Mouse (Mus musculus) T-helper 17 cell (primary cell): ENCODE data around the gene Art1.

Source experiments
- in situ Hi-C, 2 experiments: fragments of 300-600 bp; cut with MboI, MseI; formaldehyde crosslinking; loops; 1 replicate in 1 of 2; 2 replicates in 1 of 2; pipeline ENCODE4 v1.15.1; 2025; ENCODE audit warnings: high pct_unique_total_duplicates in 2 of 2

Art1 gene

GRCm38 (mm10) chr7:102106700-102107141 is 5.2 kb downstream of the Art1 start:
- in situ Hi-C loops = no loop called here

DNA sequence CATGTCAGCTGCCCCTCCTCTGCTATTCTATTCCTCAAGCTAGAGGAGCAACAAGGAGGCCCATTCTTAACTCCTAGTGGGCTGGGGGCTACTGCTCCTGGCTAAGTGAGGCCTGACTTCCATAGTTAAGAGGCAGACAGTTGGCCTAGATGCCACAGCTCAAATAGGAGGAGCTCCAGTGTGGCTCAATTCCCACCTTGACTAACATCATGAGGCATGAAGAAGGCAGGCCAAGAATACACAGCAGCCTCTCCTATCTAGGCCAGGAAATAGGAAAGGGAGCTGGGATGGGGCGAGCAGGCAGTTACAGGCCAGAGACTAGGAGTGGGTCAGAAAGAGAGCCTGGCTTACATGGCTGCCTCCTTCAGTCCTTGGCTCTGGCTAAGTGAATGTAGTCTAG is 6.7 kb downstream of the Art1 start:
- in situ Hi-C loops = no loop called here

GRCm38 (mm10) chr7:102109171-102109570 is 7.6 kb downstream of the Art1 start, which contains the start of gene Art5:
TSS of gene Art5 (minus strand) at chr7:102109489.
- in situ Hi-C loops = no loop called here

DNA sequence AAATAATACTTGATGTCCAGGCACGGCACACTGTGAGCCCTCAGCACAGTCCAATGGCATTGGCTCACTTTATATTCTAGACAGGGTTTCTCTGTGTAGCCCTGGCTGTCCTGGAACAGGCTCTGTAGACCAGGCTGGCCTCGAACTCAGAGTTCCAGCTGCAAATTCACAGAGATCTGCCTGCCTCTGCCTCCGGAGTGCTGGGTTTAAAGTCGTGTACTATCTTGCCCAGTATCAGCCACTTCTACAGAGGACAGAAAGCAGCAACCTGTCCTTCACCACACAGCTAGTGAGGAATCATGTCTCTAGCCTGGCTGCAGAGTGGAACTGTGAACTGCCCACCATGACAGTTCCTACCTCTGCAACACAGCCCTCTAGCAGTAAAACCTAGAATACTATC is 8.2 kb downstream of the Art1 start:
- in situ Hi-C loops = no loop called here

GRCm38 (mm10) chr7:102113151-102113729 is 11.7 kb downstream of the Art1 start:
- in situ Hi-C loops = no loop called here

DNA sequence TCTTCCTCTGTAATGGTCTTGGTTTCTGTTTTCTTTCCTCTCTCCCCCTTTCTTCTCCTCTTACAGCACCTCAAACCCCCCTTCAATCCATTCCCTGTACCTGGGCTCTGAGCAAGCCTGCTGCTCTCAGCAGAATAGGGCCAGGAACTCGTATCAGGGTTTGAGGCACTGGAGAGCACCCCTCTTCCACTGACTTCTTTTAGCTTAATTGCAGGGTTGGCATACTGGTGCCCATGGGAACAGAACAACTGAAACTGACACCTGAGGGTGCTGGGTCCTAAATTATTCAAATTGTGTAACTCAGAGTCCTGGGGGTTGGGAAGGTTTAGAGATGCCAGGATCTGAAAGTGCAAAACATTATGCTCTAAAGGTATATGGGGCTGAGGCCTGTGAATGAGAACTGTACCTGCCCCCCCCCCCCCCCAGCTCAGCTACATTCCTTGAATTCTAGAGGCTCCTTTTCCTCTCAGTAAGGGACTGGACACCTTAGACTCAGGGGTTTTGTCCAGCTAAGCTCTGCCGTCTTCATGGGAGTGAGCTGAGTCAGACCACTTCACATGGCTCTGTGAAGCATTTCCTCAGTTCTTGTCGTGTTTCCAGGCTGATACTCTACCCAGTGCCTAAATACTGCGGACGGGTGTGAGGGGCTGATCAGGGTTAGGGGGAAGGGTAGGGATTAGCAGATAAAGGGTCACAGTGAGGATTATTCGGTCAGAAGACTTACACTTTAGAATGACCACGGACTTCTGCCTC is 15.2 kb downstream of the Art1 start, which contains the start of gene Chrna10:
TSS of gene Chrna10 (minus strand) at position 250 of the 753 bp plus-strand sequence.
- in situ Hi-C loops = no loop called here

- in situ Hi-C loops = no loop called here
Observed at GRCm38 (mm10) chr7:102117382-102117781, 15.8 kb downstream of the Art1 start.

- in situ Hi-C loops = loop anchor here in 1 of 2 experiments (5.0 kb wide), 1 partner anchor 337 kb away; no protein-coding TSS in a partner anchor
Observed at GRCm38 (mm10) chr7:102120326-102120725, 18.8 kb downstream of the Art1 start.

GRCm38 (mm10) chr7:102132395-102132794 is 30.9 kb downstream of the Art1 start:
- in situ Hi-C loops = no loop called here

DNA sequence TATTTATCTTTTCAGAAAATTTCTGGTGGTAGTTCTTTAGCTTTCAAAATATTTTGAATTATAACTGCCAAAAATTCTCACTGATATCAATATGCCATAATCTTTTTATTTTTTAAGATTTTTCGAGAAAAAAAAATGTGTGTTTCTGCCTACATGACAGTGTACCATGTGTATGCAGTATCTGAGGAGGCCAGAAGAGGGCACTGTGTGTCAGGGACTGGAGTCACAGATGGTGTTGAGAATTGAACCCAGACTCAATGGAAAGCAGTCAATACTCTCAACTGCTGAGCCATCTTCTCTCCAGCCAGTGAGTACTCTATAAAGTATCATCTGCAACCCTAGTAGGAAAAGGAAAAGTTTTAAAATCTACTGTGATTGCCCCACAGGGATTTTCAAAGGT is 35.9 kb downstream of the Art1 start:
- in situ Hi-C loops = loop anchor here in 1 of 2 experiments (5.0 kb wide), 1 partner anchor 325 kb away; no protein-coding TSS in a partner anchor

GRCm38 (mm10) chr7:102137898-102138297 is 36.4 kb downstream of the Art1 start:
- in situ Hi-C loops = loop anchor here in 1 of 2 experiments (5.0 kb wide), 1 partner anchor 324 kb away; no protein-coding TSS in a partner anchor

GRCm38 (mm10) chr7:102153691-102154090 is 52.1 kb downstream of the Art1 start:
- in situ Hi-C loops = loop anchor here in 1 of 2 experiments (5.0 kb wide), 1 partner anchor 39 kb away; no protein-coding TSS in a partner anchor
